Mouse (Mus musculus) layer of hippocampus, postnatal 25 days (tissue): ENCODE results near the gene Mageb16. TPM values are rescaled to one million over a fixed set of nuclear protein-coding genes. Genes with fewer than 3 reads are reported as not detected.

ENCODE experiments used
- DNase-seq, 2 experiments: peaks; one replicate each; pipeline ENCODE4 v3.0.0; 2022; ENCODE audit warnings: mixed read lengths in 2 of 2, low spot score in 1 of 2; ENCODE audit errors: extremely low spot score in 1 of 2
- total RNA-seq, 2 experiments: library from RNA; stranded (reverse); gene quantifications; 2 replicates each; pipeline ENCODE4 v1.2.3; 2021

Mageb16 gene
- total RNA-seq = 1 to 10 TPM in 1 of 2 experiments, under 1 TPM in 1; 0.54 to 1.1 TPM

DNA sequence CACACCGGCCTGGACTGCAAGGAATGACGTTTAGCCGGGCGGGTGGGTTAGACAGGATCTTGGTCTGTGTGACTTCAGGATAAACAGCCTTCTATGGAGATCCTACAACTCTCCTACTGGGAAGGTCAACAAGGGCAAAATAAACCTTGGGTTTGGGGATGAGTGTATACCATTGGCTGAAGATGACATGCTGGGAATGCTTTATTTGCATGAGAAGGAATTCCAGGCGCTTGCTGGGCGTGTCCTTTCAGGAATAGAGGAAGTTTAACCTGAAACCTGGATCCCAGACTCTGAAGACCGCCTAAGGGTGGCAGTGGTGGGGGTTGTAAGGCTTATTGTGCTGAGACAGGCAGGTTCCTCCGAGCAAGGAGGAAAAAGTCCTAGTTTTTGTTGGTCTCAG lies at the start of gene Mageb16:
TSS of gene Mageb16 (minus strand) at position 25 of the 400 bp plus-strand sequence.
- no peak for DNase-seq

DNA sequence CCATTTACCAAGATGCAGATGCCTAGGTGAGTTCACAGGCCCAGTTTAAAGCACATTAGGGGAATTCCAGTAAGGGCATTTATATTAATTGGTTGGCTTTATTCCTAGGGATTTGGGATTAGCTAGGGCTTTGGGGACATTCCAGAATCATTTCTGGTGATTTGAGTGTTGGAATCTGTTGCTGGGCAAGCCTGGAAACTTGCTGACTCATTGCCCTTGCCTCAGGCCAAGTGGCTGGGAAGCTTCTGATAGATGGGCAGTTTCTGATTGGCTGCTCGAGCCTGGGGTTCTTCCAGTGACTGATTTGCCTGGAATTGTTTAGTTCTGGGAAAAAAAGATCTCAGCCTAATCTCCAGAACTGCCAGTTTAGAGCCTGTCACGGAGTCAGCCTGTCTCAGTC lies 20.1 kb downstream of the Mageb16 start:
- no peak for DNase-seq

DNA sequence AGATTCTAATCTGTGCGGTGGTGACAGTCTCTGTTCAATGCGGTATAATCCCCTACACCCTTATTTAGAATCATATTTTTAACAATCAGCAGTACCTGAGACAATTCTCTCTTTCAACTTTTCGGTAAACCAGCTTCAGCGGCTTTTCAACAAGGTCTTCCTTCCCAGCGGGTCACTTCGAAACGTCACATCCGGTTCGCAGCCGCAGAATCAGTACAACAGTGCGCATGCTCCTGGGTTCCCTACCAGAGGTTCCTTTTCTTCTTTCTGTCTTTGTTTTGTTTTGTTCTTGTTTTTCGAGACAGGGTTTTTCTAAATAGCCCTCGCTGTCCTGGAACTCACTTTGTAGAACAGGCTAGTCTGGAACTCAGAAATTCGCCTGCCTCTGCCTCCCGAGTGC lies 35.8 kb downstream of the Mageb16 start:
- DNase-seq = no peak

DNA sequence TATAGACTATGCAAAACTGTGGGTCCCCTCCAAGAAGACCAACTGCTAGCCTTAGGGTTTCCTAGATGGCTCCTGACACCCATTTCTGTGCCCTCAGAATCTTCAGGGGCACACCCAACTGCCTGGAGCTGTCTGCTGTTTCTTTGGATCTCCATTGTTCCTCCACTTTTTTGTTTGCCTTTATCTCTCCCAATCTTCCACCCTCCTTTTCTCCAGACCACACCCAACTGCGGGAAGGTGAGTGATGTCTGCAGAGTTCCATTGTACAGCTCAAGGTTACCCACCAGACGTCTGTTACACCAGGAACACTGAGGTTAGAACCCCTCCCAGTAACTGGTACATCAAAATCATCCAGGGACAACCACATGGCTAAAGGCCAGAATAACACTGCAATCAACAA lies 64.8 kb downstream of the Mageb16 start:
- no peak for DNase-seq

Other genes starting within 250 kb of the Mageb16 start
- 1 to 10 TPM in 1 of 2 experiments, under 1 TPM in 1; 0.81 to 2.1 TPM for gene Gm7173, start 154.2 kb downstream of the Mageb16 start, total RNA-seq